Mouse (Mus musculus) thymus, adult 18-20 months (tissue): Measurements from ENCODE around the gene Hspa4.

Experiments
- DNase-seq, 2 experiments: peaks; one replicate each; pipeline ENCODE4 v3.0.0; 2022; ENCODE audit warnings: mixed read lengths in 2 of 2

Hspa4 gene

DNA sequence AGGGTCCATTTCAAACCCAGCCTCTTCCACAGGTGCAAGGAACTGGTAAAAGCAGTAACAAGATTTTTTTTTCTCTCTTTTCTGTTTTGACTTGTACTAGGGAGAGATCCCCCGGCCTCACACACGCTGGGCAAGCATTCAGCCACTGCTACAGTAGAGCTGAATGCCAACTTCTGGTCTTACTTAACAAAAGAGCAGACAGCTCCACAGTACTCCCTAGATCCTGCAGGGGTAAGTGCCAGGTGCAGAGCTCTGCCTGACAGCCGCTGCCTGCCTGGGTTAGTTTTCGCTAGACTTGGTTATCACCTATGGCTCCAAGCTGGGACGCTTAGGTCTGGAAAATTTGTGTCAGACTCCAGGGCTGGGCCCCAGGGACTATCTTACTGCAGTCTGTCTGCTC is 50.6 kb downstream of the Hspa4 start:
- DNase-seq = no peak

DNA sequence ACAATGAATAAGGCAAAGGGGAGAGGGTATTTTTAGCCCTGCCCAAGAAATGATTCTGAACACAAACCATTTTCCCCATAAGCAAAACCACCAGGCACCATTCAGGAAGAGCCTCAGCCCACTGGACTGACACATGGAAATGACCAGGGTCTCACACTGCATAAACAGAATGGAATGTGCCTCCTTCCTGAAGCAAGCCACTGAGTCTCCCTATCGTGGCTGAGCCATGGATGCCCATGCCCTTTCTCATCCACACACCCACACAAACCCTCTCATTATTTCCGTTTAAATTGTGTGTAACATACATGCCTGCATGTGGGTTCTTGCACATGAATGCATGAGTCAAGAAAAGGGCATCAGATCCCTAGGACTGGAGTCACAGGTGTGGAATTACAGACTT is 54.7 kb downstream of the Hspa4 start:
- DNase-seq = no peak

DNA sequence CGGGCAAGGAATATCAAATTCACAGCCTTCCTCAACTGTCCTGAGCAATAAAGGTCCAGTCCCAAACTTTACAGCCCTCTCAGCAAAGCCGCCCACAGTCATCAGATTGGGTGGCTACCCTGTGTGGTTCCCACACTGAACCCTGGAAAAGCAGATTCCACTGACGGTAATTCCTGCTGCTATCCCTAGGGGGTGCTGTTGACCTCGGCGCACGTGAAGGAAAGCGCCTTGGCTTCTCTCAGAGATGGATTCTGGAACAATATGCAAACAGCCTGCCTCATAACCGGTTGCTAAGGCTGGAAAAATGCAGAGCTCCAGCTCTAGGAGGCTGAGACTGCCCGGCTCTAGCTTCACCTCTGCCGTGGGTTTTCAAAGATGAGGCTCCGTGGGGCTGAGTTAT is 57.1 kb downstream of the Hspa4 start:
- no peak for DNase-seq

DNA sequence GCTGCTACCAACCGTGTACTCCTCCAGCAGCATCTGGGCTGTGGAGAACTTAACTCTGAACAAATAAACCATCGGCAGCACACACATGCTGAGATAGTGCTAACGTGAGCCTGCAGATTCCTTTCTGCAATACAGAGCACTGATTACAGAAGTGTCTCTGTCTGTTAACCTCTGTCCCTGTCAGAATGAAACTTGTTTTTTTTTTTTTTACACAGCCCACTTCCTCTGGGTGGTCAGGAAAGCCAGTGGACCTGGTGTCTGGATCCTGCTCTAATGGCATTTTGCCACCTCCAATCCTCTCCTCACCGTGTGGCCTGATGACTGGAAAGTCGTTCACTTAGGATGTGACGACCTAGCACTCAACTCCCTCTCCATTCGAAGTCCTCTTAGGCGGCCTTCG is 66.7 kb downstream of the Hspa4 start:
- no peak for DNase-seq

DNA sequence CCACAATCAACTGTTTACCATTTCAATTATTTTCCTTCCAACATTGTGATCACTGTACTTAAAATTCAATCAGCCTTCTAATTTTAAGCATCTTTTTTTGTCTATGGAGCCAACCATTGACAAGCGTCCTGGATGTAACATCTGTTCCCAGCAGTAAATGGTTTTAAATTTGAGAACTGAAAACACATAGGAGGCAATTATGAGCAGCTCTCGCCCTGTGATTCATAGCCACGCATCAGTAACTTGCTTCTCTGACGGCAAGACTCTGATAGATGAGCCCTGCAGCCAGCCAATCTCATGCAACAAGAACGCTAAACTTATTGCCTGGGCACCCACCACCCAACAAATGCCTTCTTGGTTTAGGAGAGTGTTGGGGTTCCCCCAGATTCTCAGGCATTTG is 68.4 kb downstream of the Hspa4 start:
- DNase-seq = no peak

DNA sequence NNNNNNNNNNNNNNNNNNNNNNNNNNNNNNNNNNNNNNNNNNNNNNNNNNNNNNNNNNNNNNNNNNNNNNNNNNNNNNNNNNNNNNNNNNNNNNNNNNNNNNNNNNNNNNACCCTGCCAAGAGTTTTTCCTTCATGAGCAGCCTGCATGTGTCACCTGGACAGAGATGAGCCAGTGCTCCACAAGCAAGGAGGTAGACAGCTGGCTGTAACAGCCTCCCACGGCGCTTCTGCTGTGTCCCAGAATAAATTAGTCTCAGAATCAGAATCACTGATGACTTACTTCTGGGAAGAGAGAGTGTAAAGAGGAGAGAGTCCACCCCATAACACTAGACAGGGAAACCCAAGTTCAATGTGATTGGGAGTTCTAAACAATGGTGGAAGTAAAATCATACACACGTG is 71.2 kb downstream of the Hspa4 start:
- no peak for DNase-seq

DNA sequence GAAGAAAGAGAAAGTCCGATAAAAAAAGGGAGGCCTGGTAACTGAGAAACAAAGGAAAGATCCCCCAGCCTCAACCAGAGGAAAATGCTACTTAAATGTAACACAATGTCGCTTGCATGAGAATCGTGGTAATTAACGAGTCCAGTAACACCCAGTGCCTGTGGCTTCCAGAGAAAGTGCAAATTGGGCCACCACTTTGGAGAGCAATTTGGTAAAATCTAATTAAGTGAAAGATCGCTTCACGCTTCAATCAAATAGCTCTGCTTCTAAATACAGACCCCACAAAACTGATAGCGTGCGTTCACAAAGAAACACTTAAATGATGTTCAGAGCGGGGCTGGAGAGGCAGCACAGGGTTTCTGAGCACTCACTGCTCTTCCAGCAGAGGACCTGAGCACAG is 89.4 kb downstream of the Hspa4 start:
- no peak for DNase-seq
